Mouse (Mus musculus): ENCODE measurements around the gene Cysrt1.

Cysrt1 gene

GRCm38 (mm10) chr2:25256443-25257109 lies 14.3 kb upstream of the Cysrt1 start:
- ChIA-PET CTCF (interaction anchor here in 3 of 4 experiments (0.6 to 3.5 kb wide), 13 partner anchors 11 to 104 kb away, joined by 3 to 23 read pairs (median 4); partner anchors contain the start of genes AL732309.1 (in 1 of the 3) and Tor4a (in 1 of the 3)), POLR2A (interaction anchor here in 3 of 4 experiments (1.0 to 75.9 kb wide), 22 partner anchors 8 to 140 kb away, joined by 3 to 2347 read pairs (median 6); partner anchors contain the start of genes Tubb4b (in 3 of the 3), AL732309.1 (in 2 of the 3), Anapc2 (in 2 of the 3) and Cysrt1 (in 2 of the 3))

DNA sequence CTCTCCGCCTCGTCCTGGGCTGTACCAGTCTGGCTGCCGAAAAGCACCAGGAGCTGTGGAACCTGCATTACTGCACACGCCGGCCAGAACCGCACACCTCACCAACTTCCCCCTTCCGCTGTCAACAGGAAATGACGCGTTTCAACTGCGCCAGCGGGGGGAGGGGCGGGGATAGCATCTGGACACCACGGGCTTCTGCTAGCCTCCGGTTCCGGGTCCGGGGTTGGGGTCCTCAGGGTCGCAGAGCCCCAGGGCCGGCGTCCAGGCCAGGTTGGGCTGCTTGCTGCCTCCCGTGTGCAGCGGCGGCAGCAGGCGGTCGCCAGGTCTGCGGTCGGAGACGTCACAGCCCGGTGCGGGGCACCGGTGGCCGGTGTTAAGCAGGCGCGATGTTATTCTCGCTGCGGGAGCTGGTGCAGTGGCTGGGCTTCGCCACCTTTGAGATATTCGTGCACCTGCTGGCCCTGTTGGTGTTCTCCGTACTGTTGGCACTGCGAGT lies 13.1 kb upstream of the Cysrt1 start, which contains the start of gene Tmem203:
Gene Tmem203 (plus strand): TSS at position 156 of the 496 bp plus-strand sequence.
- CTCF ChIA-PET: interaction anchor here (0.5 to 3.5 kb wide), 19 partner anchors 10 to 320 kb away, joined by 3 to 23 read pairs (median 3); partner anchors contain the start of genes AL732309.1 (in 1 of the 4), Arrdc1 (in 1 of the 4), Cysrt1 (in 1 of the 4) and Rnf208 (in 1 of the 4)
- POLR2A ChIA-PET: interaction anchor here (0.6 to 75.9 kb wide), 40 partner anchors 10 to 205 kb away, joined by 3 to 2347 read pairs (median 5); partner anchors contain the start of genes Anapc2 (in 3 of the 4), Cysrt1 (in 3 of the 4), Rnf208 (in 3 of the 4) and Ssna1 (in 3 of the 4)

DNA sequence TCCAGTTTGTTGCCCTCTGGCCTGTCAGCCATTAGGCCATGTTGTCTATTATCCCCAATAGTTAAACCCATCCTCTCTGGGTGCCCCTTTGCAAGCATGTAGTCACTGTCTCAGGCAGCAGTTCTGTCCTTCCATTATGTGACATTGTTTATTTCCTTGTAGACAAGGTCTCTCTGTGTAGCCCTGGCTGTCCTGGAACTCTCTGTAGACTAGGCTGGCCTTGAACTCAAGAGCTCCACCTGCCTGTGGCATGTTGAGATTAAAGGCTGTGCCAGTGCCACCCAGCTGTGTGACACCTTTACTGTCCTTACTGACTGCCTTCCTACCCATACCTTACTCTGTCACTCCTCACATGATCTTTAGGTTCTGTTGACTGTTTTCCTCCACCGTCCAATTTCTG lies 10.1 kb upstream of the Cysrt1 start:
- POLR2A ChIA-PET: interaction anchor here (0.7 to 75.9 kb wide), 8 partner anchors 3 to 76 kb away, joined by 3 to 2347 read pairs (median 48); partner anchors contain the start of genes Cysrt1 (in 3 of the 4), Rnf208 (in 3 of the 4), Fam166a (in 2 of the 4) and Nelfb (in 2 of the 4)

DNA sequence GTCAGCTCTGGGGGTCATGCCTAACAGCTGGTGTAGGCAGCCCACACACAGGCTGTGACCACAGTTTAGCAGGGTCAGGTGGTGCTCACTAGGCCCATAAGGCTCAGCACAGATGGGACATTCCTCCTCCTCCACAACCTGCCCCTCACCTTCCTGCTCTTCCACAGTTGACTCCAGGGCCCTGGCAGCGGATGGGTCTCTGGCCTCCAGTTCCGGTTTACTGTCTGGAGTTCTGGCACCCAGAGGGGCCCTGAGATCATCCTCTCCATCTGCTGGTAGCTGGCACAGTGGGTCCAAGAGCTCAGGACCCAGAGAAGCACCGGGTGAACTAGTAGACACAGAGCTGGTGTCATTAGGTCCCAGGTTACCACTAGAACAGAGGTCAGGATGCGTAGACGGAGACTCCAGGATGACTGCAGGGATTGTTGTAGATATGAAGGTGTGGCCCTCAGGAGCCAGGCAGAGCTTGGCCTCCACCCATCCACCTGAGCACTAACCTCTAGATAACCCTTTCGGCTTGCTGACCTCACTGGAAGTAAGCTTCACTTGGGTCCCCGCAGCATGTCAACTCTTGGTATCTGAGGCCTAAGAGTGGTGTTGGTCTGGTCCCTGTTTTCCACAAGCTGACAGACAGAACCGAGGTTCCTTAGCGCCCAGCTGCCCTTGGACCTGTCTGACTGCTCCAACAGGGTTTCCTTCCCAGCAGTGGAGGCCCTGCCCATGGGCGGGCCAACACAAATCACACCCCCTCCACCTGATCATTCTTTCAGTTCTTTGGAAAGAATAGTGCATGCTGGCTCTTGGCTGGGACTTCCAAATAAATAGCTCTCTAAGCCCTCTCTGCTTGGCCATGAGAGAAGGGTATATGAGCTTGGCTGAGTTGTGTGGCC lies 4.2 kb upstream of the Cysrt1 start, which contains the start of gene AL732309.1:
Gene AL732309.1 (minus strand): TSS at position 681 of the 890 bp plus-strand sequence.
- ChIA-PET CTCF (interaction anchor here (0.6 to 8.8 kb wide), 12 partner anchors 9 to 180 kb away, joined by 3 to 51 read pairs (median 4); partner anchors contain the start of genes Tmem203 (in 1 of the 4) and Tor4a (in 1 of the 4)), POLR2A (interaction anchor here (0.5 to 75.9 kb wide), 22 partner anchors 3 to 311 kb away, joined by 3 to 2347 read pairs (median 5); partner anchors contain the start of genes Tmem203 (in 3 of the 4), Tubb4b (in 3 of the 4), Fam166a (in 2 of the 4) and Nelfb (in 2 of the 4))

More for the DNA sequence above, 10.1 kb upstream of the Cysrt1 start:
- CTCF ChIA-PET: interaction anchor here (0.5 to 7.5 kb wide), 14 partner anchors 12 to 87 kb away, joined by 3 to 46 read pairs (median 3); no protein-coding TSS in a partner anchor

DNA sequence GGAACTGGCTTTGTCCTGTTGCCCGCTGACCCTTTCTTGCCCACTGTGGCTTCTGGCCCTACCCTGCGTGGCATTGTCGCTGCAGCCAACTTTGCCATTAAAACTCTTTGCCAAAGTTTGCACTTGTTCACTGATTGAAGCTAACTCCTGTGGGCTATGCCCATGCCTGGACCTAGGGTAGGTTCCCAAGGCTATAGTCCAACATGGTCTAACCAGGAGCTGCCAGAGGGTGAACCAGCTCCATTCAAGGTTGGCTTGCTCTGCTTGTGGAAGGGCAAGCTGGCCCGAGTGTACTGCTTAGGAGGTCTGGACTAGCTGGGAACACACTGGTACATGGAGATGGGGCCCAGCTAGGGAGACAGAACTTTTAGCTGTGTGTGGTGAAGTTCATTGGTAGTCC lies 1.9 kb upstream of the Cysrt1 start:
- POLR2A ChIA-PET: interaction anchor here (0.7 to 75.9 kb wide), 13 partner anchors 6 to 92 kb away, joined by 3 to 2347 read pairs (median 6); partner anchors contain the start of genes Tmem203 (in 3 of the 4), Tubb4b (in 3 of the 4), Anapc2 (in 2 of the 4) and Fam166a (in 2 of the 4)
- CTCF ChIA-PET: interaction anchor here in 3 of 4 experiments (0.9 to 8.8 kb wide), 3 partner anchors 16 kb away, joined by 6 to 51 read pairs (median 9); no protein-coding TSS in a partner anchor

- ChIA-PET CTCF (interaction anchor here in 3 of 4 experiments (1.8 to 8.8 kb wide), 3 partner anchors 14 to 15 kb away, joined by 7 to 54 read pairs (median 51); no protein-coding TSS in a partner anchor), POLR2A (interaction anchor here in 3 of 4 experiments (0.8 to 75.9 kb wide), 11 partner anchors 6 to 308 kb away, joined by 3 to 2347 read pairs (median 10); partner anchors contain the start of genes Tubb4b (in 3 of the 3), Fam166a (in 2 of the 3), Nelfb (in 2 of the 3) and Rnf224 (in 2 of the 3))
These were observed 1.1 kb upstream of the Cysrt1 start for GRCm38 (mm10) chr2:25243342-25243741.

DNA sequence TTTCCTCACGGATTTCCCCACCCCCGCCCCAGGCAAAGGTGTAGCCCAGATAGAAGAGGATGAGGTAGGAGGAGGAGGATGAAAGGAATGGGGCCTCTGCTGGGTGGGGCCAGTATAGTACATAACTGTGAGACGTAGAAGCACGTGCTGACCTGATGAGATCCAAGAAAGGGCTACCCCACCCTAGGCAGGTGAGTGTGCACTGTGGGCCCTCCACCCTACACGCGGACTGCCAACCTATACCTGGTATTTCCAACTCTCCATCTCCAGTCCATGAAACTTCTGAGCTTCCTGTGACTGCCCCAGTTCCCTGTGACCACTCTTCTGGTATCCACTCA lies 845 bp downstream of the Cysrt1 start:
- ChIA-PET CTCF (interaction anchor here in 2 of 4 experiments (0.5 to 4.7 kb wide), 5 partner anchors 12 to 185 kb away, joined by 3 to 54 read pairs (median 3); partner anchors contain the start of genes Tmem203 (in 1 of the 2) and Tubb4b (in 1 of the 2)), POLR2A (interaction anchor here in 3 of 4 experiments (1.2 to 75.9 kb wide), 15 partner anchors 8 to 306 kb away, joined by 3 to 2347 read pairs (median 7); partner anchors contain the start of genes Tmem203 (in 3 of the 3), Fam166a (in 2 of the 3), Nelfb (in 2 of the 3) and Rnf224 (in 2 of the 3))

GRCm38 (mm10) chr2:25240723-25241437 lies 1.4 kb downstream of the Cysrt1 start:
- ChIA-PET CTCF (interaction anchor here (0.5 to 4.7 kb wide), 18 partner anchors 8 to 343 kb away, joined by 3 to 54 read pairs (median 5); partner anchors contain the start of genes Tmem203 (in 1 of the 4) and Tubb4b (in 1 of the 4)), POLR2A (interaction anchor here (0.5 to 75.9 kb wide), 54 partner anchors 8 to 733 kb away, joined by 3 to 2347 read pairs (median 4); partner anchors contain the start of genes Nrarp (in 3 of the 4), Tmem203 (in 3 of the 4), Tor4a (in 3 of the 4) and Tubb4b (in 3 of the 4))

DNA sequence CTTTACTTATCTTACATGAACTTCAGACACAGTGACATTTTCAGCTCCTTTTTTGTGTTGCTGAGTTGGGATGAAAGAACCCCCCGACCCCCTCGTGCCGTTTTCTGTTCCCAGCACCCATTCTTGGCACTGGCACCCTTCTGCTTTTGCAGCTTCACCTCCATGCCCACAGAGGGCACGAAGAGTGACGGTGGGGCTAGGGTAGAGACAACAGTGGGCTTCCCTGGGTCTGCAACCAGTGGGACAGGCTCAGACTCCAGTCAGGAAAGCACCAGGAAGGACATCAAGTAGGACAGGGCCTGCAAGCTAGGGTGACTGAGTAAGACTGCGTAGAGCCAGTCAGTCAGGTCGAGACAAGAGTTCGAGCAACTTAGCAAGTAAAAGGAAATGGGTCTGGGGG lies 1.9 kb downstream of the Cysrt1 start:
- POLR2A ChIA-PET: interaction anchor here (0.5 to 75.9 kb wide), 53 partner anchors 8 to 733 kb away, joined by 3 to 2347 read pairs (median 4); partner anchors contain the start of genes Tmem203 (in 4 of the 4), Tor4a (in 3 of the 4), Tubb4b (in 3 of the 4) and Fam166a (in 2 of the 4)

GRCm38 (mm10) chr2:25239766-25240165 lies 2.5 kb downstream of the Cysrt1 start:
- POLR2A ChIA-PET: interaction anchor here (0.6 to 75.9 kb wide), 25 partner anchors 10 to 337 kb away, joined by 3 to 2347 read pairs (median 5); partner anchors contain the start of genes Tmem203 (in 4 of the 4), Fam166a (in 2 of the 4), Nelfb (in 2 of the 4) and Rnf224 (in 2 of the 4)
- CTCF ChIA-PET: interaction anchor here (0.9 to 4.7 kb wide), 8 partner anchors 9 to 137 kb away, joined by 3 to 54 read pairs (median 4); partner anchors contain the start of gene Tmem203 (in 1 of the 4)

More for the DNA sequence above, 1.9 kb downstream of the Cysrt1 start:
- CTCF ChIA-PET: interaction anchor here (0.6 to 4.7 kb wide), 17 partner anchors 8 to 343 kb away, joined by 3 to 54 read pairs (median 5); partner anchors contain the start of genes Tmem203 (in 1 of the 4) and Tubb4b (in 1 of the 4)

DNA sequence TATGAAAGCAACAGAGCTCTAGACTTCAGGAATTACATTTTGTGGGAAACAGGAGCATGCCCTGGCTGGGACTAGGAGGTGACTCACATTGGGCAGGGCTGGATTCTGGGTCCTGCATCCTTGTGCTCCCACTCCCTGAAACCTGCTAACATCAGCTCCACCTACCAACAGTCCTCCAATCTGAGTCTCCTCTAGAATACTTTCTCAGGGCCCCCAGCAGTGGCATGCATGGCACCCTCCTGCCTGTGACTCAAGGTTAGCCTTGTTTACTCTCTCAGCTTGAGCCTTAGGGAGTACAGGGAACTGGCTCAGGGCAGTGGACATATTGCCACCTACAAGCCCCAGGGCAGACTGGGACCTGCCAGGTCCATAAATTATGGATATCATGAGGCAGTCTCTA lies 4.1 kb downstream of the Cysrt1 start:
- CTCF ChIA-PET: interaction anchor here in 2 of 4 experiments (1.3 to 2.7 kb wide), 2 partner anchors 10 kb away, joined by 5 to 22 read pairs; no protein-coding TSS in a partner anchor
- POLR2A ChIA-PET: interaction anchor here in 3 of 4 experiments (0.5 to 75.9 kb wide), 6 partner anchors 1 to 45 kb away, joined by 3 to 2347 read pairs (median 1600); partner anchors contain the start of genes AL732309.1 (in 2 of the 3), Anapc2 (in 2 of the 3), Cysrt1 (in 2 of the 3) and Fam166a (in 2 of the 3)

DNA sequence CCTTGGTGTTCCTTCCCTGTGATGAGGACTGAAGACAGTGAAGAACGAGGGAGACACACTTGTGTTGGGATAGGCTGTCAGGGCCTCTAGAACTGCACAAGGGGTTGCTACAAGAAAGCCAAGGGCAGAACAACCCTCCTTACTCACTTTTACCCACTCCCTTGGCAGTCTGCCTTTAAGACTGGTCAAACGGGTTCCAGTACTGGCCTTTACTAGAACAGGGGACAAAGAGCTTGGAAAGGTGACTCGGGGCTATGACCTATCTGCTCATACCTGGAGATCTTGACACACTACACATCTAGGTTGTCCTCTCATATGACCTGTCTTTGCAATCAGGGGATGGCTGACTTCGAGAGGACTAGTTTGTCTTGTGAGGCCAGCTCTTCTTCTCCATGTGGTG lies 4.7 kb downstream of the Cysrt1 start:
- ChIA-PET CTCF (interaction anchor here in 2 of 4 experiments (1.3 to 2.7 kb wide), 4 partner anchors 9 to 25 kb away, joined by 5 to 22 read pairs (median 6); partner anchors contain the start of gene Tprn (in 1 of the 2)), POLR2A (interaction anchor here in 3 of 4 experiments (0.5 to 75.9 kb wide), 8 partner anchors 2 to 57 kb away, joined by 3 to 2347 read pairs (median 804); partner anchors contain the start of genes AL732309.1 (in 2 of the 3), Anapc2 (in 2 of the 3), Cysrt1 (in 2 of the 3) and Fam166a (in 2 of the 3))

DNA sequence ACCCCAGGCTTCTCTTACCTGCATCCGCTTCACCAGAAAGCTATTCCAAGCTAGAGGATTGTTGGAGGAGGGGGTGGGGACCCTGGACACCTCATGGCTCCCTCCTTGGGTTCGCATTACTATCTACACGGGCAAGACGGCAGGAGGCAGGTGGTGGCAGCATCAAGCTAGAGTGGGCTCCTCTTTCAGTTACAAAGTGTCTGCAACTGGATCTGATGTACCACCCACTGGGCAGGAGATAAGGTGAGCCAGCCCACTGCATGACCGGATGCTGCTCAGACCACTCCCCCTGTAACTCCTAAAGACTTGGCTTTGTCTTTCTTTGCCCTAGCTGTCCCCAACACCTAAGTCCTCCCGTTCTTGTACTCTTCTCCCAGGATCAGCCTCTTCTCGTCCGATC lies 5.6 kb downstream of the Cysrt1 start, which contains the start of gene Rnf224:
Gene Rnf224 (minus strand): TSS at position 174 of the 400 bp plus-strand sequence.
- POLR2A ChIA-PET: interaction anchor here in 3 of 4 experiments (0.7 to 75.9 kb wide), 9 partner anchors 3 to 288 kb away, joined by 3 to 2347 read pairs (median 5); partner anchors contain the start of genes Tubb4b (in 3 of the 3), AL732309.1 (in 2 of the 3), Anapc2 (in 2 of the 3) and Cysrt1 (in 2 of the 3)
- CTCF ChIA-PET: interaction anchor here in 2 of 4 experiments (0.5 to 2.7 kb wide), 4 partner anchors 8 to 42 kb away, joined by 3 to 22 read pairs (median 6); partner anchors contain the start of gene Tprn (in 1 of the 2)

DNA sequence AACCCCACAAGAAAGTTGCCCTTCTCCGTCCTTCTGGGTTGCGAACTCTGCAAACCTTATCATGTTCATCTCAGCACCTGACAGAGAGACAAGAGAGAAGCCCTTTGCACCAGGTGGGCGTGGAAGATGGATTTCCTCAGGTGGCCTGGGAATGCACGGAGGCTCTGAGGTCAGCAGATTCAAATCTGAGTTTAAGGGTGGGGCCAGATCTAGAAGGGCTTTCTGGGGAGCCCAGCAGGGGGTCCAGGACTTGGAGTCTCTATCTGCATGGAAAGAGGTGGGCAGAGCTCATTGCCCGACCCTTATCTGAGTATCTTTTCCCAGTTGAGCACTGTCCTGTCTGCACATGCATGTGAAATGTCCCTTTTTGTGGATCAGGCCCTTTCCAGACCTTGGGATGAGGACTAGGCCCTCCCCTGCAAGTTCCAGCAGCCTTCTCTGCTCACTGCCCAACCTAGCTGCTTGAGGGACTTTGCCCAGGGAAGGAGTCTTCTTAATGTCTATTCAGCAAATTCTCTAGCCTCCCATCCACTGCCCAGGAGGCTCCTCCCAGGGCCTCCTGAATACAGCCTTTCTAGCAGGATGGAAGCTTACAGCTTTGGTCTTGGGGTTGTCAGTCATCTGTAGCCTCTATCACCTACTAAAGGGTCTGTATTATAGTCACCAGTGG lies 7.6 kb downstream of the Cysrt1 start:
- POLR2A ChIA-PET: interaction anchor here in 3 of 4 experiments (0.6 to 75.9 kb wide), 7 partner anchors 4 to 24 kb away, joined by 3 to 2347 read pairs (median 1600); partner anchors contain the start of genes Tubb4b (in 3 of the 3), AL732309.1 (in 2 of the 3), Anapc2 (in 2 of the 3) and Cysrt1 (in 2 of the 3)
- CTCF ChIA-PET: interaction anchor here in 1 of 4 experiments (1.3 kb wide), 1 partner anchor 14 kb away, joined by 4 read pairs; no protein-coding TSS in a partner anchor

Data from embryonic stem cell, embryonic (primary cell).